Mouse (Mus musculus): ENCODE measurements around the gene Dnajb9. TPM values are rescaled to one million over a fixed set of nuclear protein-coding genes. Genes with fewer than 3 reads are reported as not detected.

The Dnajb9 gene
- polyA plus RNA-seq, 1 experiment from 2014 or later: 28.7 TPM

GRCm38 (mm10) chr12:44197873-44198525, 12.1 kb downstream of the Dnajb9 start:
- no peaks in the 10 kb centered on the region for H3K27me3 ChIP-seq
- H3K4me2 ChIP-seq: no peak overlapping the region
- no peak overlapping the region for H3K4me3 ChIP-seq
- H3K9me3 ChIP-seq: no peaks in the 10 kb centered on the region
- H3K4me1 ChIP-seq: no peaks in the 10 kb centered on the region
- H3K9ac ChIP-seq: no peak overlapping the region
- WGBS: 39% methylated on average over 4 of the region's 4 CpGs
- H3K27ac ChIP-seq: no peak overlapping the region
- ATAC-seq (ENCODE audit: insufficient number of reproducible peaks, low FRiP score, low TSS enrichment, low read depth): no peak
- H3K36me3 ChIP-seq: no peaks in the 10 kb centered on the region

DNA sequence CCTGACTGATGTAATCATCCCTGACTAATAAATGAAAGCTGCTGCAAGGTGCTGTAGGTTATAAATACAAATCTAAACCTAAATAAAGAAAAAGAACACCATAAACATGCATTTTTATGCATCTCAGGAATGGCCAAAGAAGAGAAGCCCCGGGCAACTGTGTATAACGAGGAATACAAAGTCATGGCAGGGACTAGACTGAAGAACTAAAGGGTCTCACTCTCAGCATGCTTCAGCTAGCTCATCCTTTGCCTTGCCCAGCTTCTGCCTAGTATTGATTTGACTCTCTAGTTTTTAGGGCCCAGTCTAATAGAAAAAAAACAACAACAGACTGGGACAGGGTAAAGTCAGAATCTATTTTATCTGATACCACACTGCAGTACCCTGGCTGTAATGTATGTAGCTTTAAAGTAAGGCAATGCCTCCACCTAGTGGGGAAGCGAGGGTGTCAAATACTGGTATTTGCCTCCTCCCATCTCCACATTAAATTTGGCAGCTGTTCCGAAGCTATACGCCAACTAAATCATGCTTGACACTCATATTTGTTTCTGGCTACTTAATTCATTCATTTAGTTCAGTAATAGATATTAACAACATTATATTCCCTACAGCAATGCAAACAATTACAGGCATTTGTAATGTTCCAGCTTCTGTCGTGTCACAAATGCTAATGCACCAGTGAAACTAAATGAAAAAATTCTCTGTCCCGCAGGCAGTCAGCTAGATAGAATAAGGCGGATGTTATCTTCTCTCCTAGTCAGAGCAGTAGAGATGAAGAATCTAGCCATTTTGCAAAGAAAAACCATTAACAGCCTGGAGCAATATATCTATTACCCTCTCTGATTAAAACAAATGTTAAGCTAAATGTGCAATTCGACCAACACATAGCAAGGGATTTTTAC, 28.8 kb downstream of the Dnajb9 start:
- Histone ChIP-seq H3K27ac (no peak overlapping the region), H3K9ac (no peak overlapping the region), H3K9me3 (no peaks in the 10 kb centered on the region), H3K4me2 (no peak overlapping the region), H3K4me1 (no peaks in the 10 kb centered on the region), H3K4me3 (no peak overlapping the region), H3K36me3 (no peaks in the 10 kb centered on the region), H3K27me3 (no peaks in the 10 kb centered on the region)
- peak; percentile 71; the same call in 1 of the 2 replicates for ATAC-seq (ENCODE audit: insufficient number of reproducible peaks, low FRiP score, low TSS enrichment, low read depth)
- 42% methylated on average over 9 of the region's 9 CpGs for WGBS

DNA sequence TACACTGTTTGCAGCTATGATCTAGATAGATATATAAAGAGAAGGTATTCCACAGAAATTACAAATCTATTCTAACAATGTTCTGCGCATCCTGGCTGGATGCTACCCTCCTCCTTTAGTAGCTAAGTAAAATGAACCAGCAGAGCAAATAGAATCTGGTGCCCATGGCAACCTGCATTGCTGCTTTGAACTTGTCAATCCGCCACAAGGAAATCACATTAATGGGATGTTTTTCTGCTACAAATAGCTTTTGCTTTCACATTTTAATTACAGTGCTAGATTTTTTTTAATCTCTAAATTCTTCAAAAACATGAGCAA, 33.1 kb downstream of the Dnajb9 start:
- WGBS: 72% methylated on average over 2 of the region's 2 CpGs
- H3K36me3 ChIP-seq: no peaks in the 10 kb centered on the region
- no peak overlapping the region for H3K4me2 ChIP-seq
- H3K27ac ChIP-seq: no peak overlapping the region
- H3K4me1 ChIP-seq: no peaks in the 10 kb centered on the region
- H3K9ac ChIP-seq: no peak overlapping the region
- H3K4me3 ChIP-seq: no peak overlapping the region
- H3K27me3 ChIP-seq: no peaks in the 10 kb centered on the region
- H3K9me3 ChIP-seq: no peaks in the 10 kb centered on the region
- no peak for ATAC-seq (ENCODE audit: insufficient number of reproducible peaks, low FRiP score, low TSS enrichment, low read depth)

DNA sequence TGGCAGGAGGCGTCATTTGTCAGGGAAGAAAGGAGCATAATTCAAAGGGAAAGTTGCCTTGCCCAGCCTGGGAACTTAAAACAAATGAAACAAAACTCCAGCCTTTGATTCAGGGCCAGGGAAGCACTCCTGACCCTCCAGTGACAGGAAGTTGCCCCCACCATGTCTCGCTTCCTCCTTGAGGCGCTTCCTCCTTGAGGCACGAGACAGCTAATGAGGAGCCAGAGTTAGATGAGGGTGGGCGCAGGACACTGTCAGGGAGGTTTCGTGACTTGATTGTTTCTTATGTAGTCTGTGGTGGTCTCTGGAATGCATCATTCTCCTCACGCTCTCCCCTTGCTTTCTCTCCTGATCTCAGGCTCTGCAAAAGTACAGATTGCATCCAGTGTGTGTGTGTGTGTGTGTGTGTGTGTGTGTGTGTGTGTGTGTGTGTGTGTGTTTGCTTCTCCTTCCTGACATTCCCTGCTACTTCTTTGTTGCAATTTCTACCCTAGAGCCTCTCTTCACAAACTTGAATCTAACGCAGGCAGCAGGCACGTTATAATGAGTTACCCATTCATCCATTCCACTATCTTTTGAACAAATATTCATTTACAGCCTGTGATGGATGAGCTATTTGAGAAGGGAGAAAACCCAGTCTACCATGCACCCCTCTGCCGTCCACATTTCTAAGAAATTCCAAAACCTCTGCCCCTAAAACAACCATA, 33.6 kb downstream of the Dnajb9 start:
- Histone ChIP-seq H3K27me3 (no peaks in the 10 kb centered on the region), H3K4me3 (no peak overlapping the region), H3K4me1 (no peaks in the 10 kb centered on the region), H3K9me3 (no peaks in the 10 kb centered on the region), H3K4me2 (no peak overlapping the region), H3K9ac (no peak overlapping the region), H3K27ac (no peak overlapping the region), H3K36me3 (no peaks in the 10 kb centered on the region)
- WGBS: 45% methylated on average over 10 of the region's 10 CpGs
- no peak for ATAC-seq (ENCODE audit: insufficient number of reproducible peaks, low FRiP score, low TSS enrichment, low read depth)

GRCm38 (mm10) chr12:44166949-44167348, 43.2 kb downstream of the Dnajb9 start:
- Histone ChIP-seq H3K4me2 (no peak overlapping the region), H3K4me1 (no peaks in the 10 kb centered on the region), H3K4me3 (no peak overlapping the region), H3K27me3 (no peaks in the 10 kb centered on the region), H3K27ac (no peak overlapping the region), H3K36me3 (no peaks in the 10 kb centered on the region), H3K9me3 (no peaks in the 10 kb centered on the region), H3K9ac (no peak overlapping the region)
- ATAC-seq (ENCODE audit: insufficient number of reproducible peaks, low FRiP score, low TSS enrichment, low read depth): no peak

- H3K9me3 ChIP-seq: no peaks in the 10 kb centered on the region
- WGBS: 77% methylated on average over 1 of the region's 1 CpGs
- no peak overlapping the region for H3K4me3 ChIP-seq
- no peaks in the 10 kb centered on the region for H3K27me3 ChIP-seq
- no peak overlapping the region for H3K27ac ChIP-seq
- no peak overlapping the region for H3K4me2 ChIP-seq
- H3K4me1 ChIP-seq: no peaks in the 10 kb centered on the region
- H3K36me3 ChIP-seq: no peaks in the 10 kb centered on the region
- ATAC-seq (ENCODE audit: insufficient number of reproducible peaks, low FRiP score, low TSS enrichment, low read depth): no peak
- H3K9ac ChIP-seq: no peak overlapping the region
Measured at GRCm38 (mm10) chr12:44159349-44159748, 50.8 kb downstream of the Dnajb9 start.

Small RNA genes within 50 kb of the gene (microRNA-seq; reads per million reads assigned to microRNA genes)
- gene Mir5627: 0.61 reads per million

Other genes with a start within 250 kb of the Dnajb9 start
- 74.5 and 77.5 TPM in 2 replicates for gene Pnpla8, start 11.0 kb upstream of the Dnajb9 start, polyA plus RNA-seq (2015; fragmentation: Nextera tagmentation; extraction: Ambion mirVana)
- 2.8 and 4.7 TPM in 2 replicates for gene Nrcam, start 118.6 kb upstream of the Dnajb9 start, polyA plus RNA-seq (2015; fragmentation: Nextera tagmentation; extraction: Ambion mirVana)

Measured in limb, embryonic 15.5 days (tissue).